In genomic region chr11:116823255-116823654, GRCm38 (mm10) we compare ENCODE assay signal across 27 mouse cellular contexts.
"Had no signal": no experiment of that assay in that cellular context is flagged by ENCODE, and none has a peak within 500 bp of the region (broad histone marks: within the 10 kb centered on the region; RNA-seq: fewer than 3 reads in every experiment).

No protein-coding gene starts in this region.

- H3K4me3 ChIP-seq: heart, embryonic 12.5 days; heart, embryonic 13.5 days; heart, embryonic 15.5 days; hindbrain, embryonic 10.5 days; hindbrain, embryonic 12.5 days; hindbrain, embryonic 13.5 days; hindbrain, embryonic 15.5 days; intestine, embryonic 15.5 days; kidney, embryonic 15.5 days; layer of hippocampus, adult 2 months; left cerebral cortex, adult 2 months had no signal

- H3K27ac ChIP-seq: hindbrain, embryonic 10.5 days; hindbrain, embryonic 12.5 days; hindbrain, embryonic 14.5 days; hindbrain, embryonic 15.5 days; hindbrain, postnatal 0 days; intestine, embryonic 15.5 days; kidney, embryonic 15.5 days; kidney, postnatal 0 days; layer of hippocampus, adult 2 months; left cerebral cortex, adult 2 months had no signal

- DNase-seq: heart, postnatal 10 days; heart, postnatal 14 days; heart, postnatal 4 days; kidney, adult 11 months; kidney, adult 18-20 months; kidney, adult 2 months; kidney, adult 8-10 months; kidney, adult 9 months; kidney, postnatal 10 days; kidney, postnatal 14 days; kidney, postnatal 25 days; kidney, postnatal 36 days; kidney, postnatal 4 days had no signal
